Mouse (Mus musculus) liver, embryonic 16.5 days (tissue): ENCODE results near the gene Asb18. TPM values are rescaled to one million over a fixed set of nuclear protein-coding genes. Genes with fewer than 3 reads are reported as not detected.

Experiments
- ATAC-seq: fragments of 200-750 bp; cut with Nextera tagmentation; 2 replicates; pipeline ENCODE4 v1.8.0; 2017; ENCODE audit warnings: low read depth, mild to moderate bottlenecking, moderate number of reproducible peaks, moderate library complexity
- H3K27ac ChIP-seq: fragments of 300-500 bp; sonication (generic); 2 replicates; pipeline ENCODE4 v1.5.1; 2014; ENCODE audit warnings: mild to moderate bottlenecking, low read length
- H3K27me3 ChIP-seq: fragments of 300-500 bp; sonication (generic); 2 replicates; pipeline ENCODE4 v1.6.1; 2014; ENCODE audit warnings: low read depth, low read length, mixed read lengths; ENCODE audit not compliant: control insufficient read depth, insufficient read depth
- H3K36me3 ChIP-seq: fragments of 300-500 bp; sonication (generic); 2 replicates; pipeline ENCODE4 v1.6.1; 2014; ENCODE audit warnings: mild to moderate bottlenecking; ENCODE audit not compliant: control insufficient read depth, insufficient read depth
- H3K4me1 ChIP-seq: fragments of 300-500 bp; sonication (generic); 2 replicates; pipeline ENCODE4 v1.6.1; 2014; ENCODE audit warnings: low read depth, low read length, mixed read lengths; ENCODE audit not compliant: control insufficient read depth
- H3K4me2 ChIP-seq: fragments of 300-500 bp; sonication (generic); 2 replicates; pipeline ENCODE4 v1.6.1; 2014; ENCODE audit warnings: low read depth, low read length, mixed read lengths
- H3K4me3 ChIP-seq: fragments of 300-500 bp; sonication (generic); 2 replicates; pipeline ENCODE4 v1.5.1; 2014; ENCODE audit warnings: low read depth, mild to moderate bottlenecking, low read length
- H3K9ac ChIP-seq: fragments of 300-500 bp; sonication (generic); 2 replicates; pipeline ENCODE4 v1.6.1; 2014; ENCODE audit warnings: low read depth, low read length
- H3K9me3 ChIP-seq: fragments of 300-500 bp; sonication (generic); replicated peaks from 2 replicates; pipeline ENCODE4 v1.6.1; 2016; ENCODE audit warnings: low read length; ENCODE audit not compliant: control insufficient read depth
- WGBS: fragments of 180-500 bp; shearing (Covaris S2); extraction: QIAGEN DNeasy Blood & Tissue Kit; methylation state at CpG from one replicate; pipeline ENCODE4 v1.1.7; 2014; ENCODE audit not compliant: insufficient replicate concordance; 5-methylcytosine and 5-hydroxymethylcytosine counted together
- polyA plus RNA-seq: library from polyadenylated mRNA; unstranded; fragments of >200 nt; fragmentation: Nextera tagmentation; extraction: Ambion mirVana; gene quantifications from 2 replicates; pipeline ENCODE4 v1.2.1, GENCODE M21; 2015

The Asb18 gene
- polyA plus RNA-seq, 1 experiment from 2014 or later, result 0.02 TPM

DNA sequence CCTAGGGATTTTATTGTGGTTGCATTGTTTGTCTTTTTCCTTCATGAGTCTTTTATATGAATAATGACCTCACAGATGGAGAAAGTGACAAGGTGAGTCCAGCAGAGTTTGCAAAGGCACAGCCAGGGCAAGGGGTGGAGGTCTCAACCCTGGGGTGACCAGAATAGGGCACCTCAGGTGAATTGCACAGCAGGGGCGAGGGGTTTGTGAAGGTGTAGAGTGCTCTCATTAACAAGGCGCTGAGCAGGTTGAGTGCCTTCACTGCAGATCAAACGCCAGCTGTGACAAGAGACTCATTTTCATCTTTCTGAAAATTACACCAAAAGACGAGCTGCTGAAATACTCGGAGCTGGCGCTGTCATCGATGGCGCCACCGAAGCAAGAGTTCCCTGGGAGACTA lies 46.9 kb downstream of the Asb18 start:
- 16% methylated on average over 9 of the region's 9 CpGs for WGBS
- Histone ChIP-seq H3K9me3 (no peaks in the 10 kb centered on the region), H3K36me3 (no peaks in the 10 kb centered on the region), H3K27me3 (peaks cover 35% of the 10 kb centered on the region), H3K4me3 (no peak overlapping the region), H3K4me2 (no peak overlapping the region), H3K4me1 (no peaks in the 10 kb centered on the region), H3K27ac (no peak overlapping the region), H3K9ac (no peak overlapping the region)
- ATAC-seq, result no peak

DNA sequence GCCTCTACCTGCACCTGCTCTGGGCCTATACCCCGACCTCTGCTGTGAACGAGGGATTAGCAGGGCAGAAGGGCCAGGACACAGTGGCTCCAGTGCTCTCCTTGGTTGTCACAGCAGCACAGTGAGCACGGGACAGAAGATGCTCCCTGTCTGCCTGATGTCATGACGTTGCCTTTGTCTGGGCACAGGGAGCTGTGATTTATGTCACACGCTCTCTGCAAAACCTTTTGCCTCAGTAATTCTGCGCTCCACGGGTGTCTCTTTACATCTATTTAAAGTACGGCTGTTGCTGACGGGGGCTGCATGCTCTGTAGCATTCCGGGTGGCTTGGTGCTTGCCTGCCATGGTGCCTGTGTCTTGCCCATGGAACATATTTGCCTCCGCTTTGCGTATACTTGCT lies 50.0 kb downstream of the Asb18 start:
- Histone ChIP-seq H3K27me3 (peaks cover 25% of the 10 kb centered on the region), H3K4me2 (no peak overlapping the region), H3K9ac (no peak overlapping the region), H3K27ac (no peak overlapping the region), H3K36me3 (no peaks in the 10 kb centered on the region), H3K9me3 (no peaks in the 10 kb centered on the region), H3K4me1 (no peaks in the 10 kb centered on the region), H3K4me3 (no peak overlapping the region)
- no peak for ATAC-seq
- WGBS, result 66% methylated on average over 12 of the region's 12 CpGs

DNA sequence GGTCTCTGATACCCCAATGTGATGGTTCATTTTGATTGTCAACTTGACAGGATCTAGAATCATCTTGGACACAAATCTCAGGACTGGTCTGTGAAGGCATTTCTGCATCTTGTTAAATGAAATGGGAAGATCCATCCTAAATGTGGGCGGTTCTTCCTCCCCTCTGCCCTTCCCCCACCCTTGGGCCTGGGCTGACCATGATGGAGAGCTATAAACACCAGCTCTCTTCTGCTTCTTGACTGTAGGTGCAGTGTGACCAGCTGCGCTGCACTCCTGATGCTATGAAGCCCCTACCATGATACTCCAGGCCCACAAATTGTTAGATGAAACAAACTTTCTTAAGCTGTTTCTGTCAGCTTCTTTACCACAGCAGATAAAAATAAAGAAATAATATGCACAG lies 51.2 kb downstream of the Asb18 start:
- WGBS, result 59% methylated on average over 2 of the region's 2 CpGs
- H3K27ac ChIP-seq, result no peak overlapping the region
- H3K36me3 ChIP-seq, result no peaks in the 10 kb centered on the region
- peaks cover 14% of the 10 kb centered on the region for H3K27me3 ChIP-seq
- H3K4me1 ChIP-seq, result no peaks in the 10 kb centered on the region
- H3K4me2 ChIP-seq, result no peak overlapping the region
- ATAC-seq, result no peak
- no peaks in the 10 kb centered on the region for H3K9me3 ChIP-seq
- H3K9ac ChIP-seq, result no peak overlapping the region
- no peak overlapping the region for H3K4me3 ChIP-seq

DNA sequence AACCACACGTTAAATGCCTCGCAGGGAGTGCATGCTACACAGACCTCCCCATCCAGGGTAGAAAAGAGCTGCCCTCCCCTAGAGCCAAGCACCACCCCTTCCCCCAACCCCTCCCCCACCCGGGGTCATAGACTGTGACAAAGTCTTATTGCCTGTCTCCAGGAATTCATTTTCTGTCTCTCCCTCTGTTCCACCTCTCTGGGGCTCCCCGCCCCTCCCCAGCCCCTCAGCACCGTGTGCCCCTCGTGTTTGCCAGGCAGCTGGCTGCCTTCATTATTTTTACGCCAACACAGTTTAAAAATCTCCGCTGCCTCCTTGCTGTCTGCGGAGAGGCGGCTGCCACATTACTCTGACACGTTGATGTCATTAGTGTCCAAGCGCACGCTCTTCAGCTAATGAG lies 52.4 kb downstream of the Asb18 start:
- peaks cover 2% of the 10 kb centered on the region; the same call in 1 of the 2 replicates for H3K27me3 ChIP-seq
- no peak overlapping the region for H3K4me3 ChIP-seq
- ATAC-seq, result no peak
- H3K9ac ChIP-seq, result no peak overlapping the region
- H3K9me3 ChIP-seq, result no peaks in the 10 kb centered on the region
- H3K27ac ChIP-seq, result no peak overlapping the region
- H3K4me1 ChIP-seq, result no peaks in the 10 kb centered on the region
- H3K36me3 ChIP-seq, result no peaks in the 10 kb centered on the region
- no peak overlapping the region for H3K4me2 ChIP-seq
- WGBS, result 29% methylated on average over 13 of the region's 13 CpGs

GRCm38 (mm10) chr1:89959393-89959792 lies 55.1 kb downstream of the Asb18 start:
- Histone ChIP-seq H3K36me3 (no peaks in the 10 kb centered on the region), H3K27ac (no peak overlapping the region), H3K4me3 (no peak overlapping the region), H3K9ac (no peak overlapping the region), H3K27me3 (no peaks in the 10 kb centered on the region), H3K9me3 (no peaks in the 10 kb centered on the region), H3K4me2 (no peak overlapping the region), H3K4me1 (no peaks in the 10 kb centered on the region)
- ATAC-seq, result no peak
- 70% methylated on average over 4 of the region's 4 CpGs for WGBS

DNA sequence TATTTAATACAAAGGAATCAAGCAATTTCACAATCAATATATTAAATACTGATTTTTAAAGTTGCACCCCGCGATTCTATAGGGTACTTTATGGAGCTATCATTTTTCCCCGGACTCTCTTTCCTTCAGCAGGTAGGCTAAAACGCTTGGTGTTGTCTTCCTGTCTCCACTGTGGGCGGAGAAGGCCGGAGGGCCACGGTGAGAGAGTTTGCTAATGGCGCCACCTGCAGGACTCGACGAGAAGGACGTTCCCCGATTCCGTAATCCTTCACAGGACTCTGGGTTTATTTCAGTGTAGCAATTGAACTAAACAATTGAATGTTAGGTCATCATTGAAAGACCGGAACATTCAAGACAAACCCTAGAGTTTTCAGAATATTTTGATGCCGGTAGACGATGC lies 71.3 kb downstream of the Asb18 start:
- WGBS, result 2% methylated on average over 16 of the region's 16 CpGs
- peaks cover 48% of the 10 kb centered on the region for H3K27me3 ChIP-seq
- no peak overlapping the region for H3K9ac ChIP-seq
- H3K27ac ChIP-seq, result no peak overlapping the region
- no peaks in the 10 kb centered on the region for H3K36me3 ChIP-seq
- no peak for ATAC-seq
- H3K9me3 ChIP-seq, result no peaks in the 10 kb centered on the region
- no peak overlapping the region for H3K4me3 ChIP-seq
- no peak overlapping the region for H3K4me2 ChIP-seq
- H3K4me1 ChIP-seq, result peaks cover 2% of the 10 kb centered on the region; the same call in 1 of the 2 replicates

- ATAC-seq, result no peak
- no peak overlapping the region for H3K9ac ChIP-seq
- H3K27me3 ChIP-seq, result peaks cover 54% of the 10 kb centered on the region
- no peak overlapping the region for H3K4me3 ChIP-seq
- no peaks in the 10 kb centered on the region for H3K9me3 ChIP-seq
- peaks cover 2% of the 10 kb centered on the region; the same call in 1 of the 2 replicates for H3K4me1 ChIP-seq
- H3K4me2 ChIP-seq, result no peak overlapping the region
- H3K36me3 ChIP-seq, result no peaks in the 10 kb centered on the region
- H3K27ac ChIP-seq, result no peak overlapping the region
- 8% methylated on average over 15 of the region's 15 CpGs for WGBS
Measured at GRCm38 (mm10) chr1:89942395-89942976, 72.0 kb downstream of the Asb18 start.

DNA sequence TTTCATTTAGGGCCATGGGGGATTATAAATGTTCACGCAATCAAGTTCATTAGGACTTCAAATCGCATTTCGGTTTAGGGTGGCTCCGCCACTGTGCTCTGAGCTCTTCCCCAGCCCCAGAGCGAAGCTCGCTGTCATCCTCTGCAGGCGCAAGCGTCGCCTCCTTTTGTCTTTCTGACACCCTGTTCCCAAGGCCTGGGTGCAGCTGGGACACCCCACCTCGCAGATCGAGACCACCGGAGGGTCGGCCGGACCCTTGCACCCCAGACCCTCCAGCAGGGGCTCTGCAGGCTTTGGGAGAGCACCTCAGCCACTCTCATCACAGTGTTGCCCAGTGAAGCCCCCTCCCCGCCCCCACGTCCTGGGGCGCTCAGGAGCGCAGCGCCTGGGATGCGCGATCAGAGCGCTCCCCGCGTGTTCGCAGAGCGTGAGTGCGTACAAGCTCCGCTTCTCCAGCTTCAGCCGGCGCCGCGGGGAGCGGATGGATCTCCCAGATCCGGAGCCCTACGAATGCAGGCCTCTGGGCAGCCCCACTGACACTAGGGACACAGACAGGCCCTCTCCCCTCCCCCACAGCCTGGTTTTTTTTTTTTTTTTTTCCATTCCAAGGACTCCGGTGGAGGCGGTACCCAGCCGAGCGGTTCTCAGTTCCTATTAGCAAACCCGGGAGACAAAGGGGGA lies 72.6 kb downstream of the Asb18 start:
- Histone ChIP-seq H3K4me3 (no peak overlapping the region), H3K36me3 (no peaks in the 10 kb centered on the region)

GRCm38 (mm10) chr1:89940961-89941524 lies 73.4 kb downstream of the Asb18 start:
- H3K4me3 ChIP-seq, result no peak overlapping the region
- H3K4me1 ChIP-seq, result peaks cover 2% of the 10 kb centered on the region; the same call in 1 of the 2 replicates
- no peak overlapping the region for H3K9ac ChIP-seq
- H3K9me3 ChIP-seq, result no peaks in the 10 kb centered on the region
- H3K4me2 ChIP-seq, result no peak overlapping the region
- H3K27ac ChIP-seq, result no peak overlapping the region
- H3K27me3 ChIP-seq, result peaks cover 66% of the 10 kb centered on the region
- no peak for ATAC-seq
- no peaks in the 10 kb centered on the region for H3K36me3 ChIP-seq
- WGBS, result 15% methylated on average over 15 of the region's 15 CpGs

More for the DNA sequence above, 72.6 kb downstream of the Asb18 start:
- ATAC-seq, result no peak
- Histone ChIP-seq H3K4me1 (peaks cover 2% of the 10 kb centered on the region; the same call in 1 of the 2 replicates), H3K9me3 (no peaks in the 10 kb centered on the region), H3K27me3 (peaks cover 58% of the 10 kb centered on the region), H3K4me2 (0 out of 2 replicates have a peak overlapping the region, but pooled peaks have one; percentile 24), H3K27ac (no peak overlapping the region), H3K9ac (no peak overlapping the region)
- WGBS, result 3% methylated on average over 40 of the region's 40 CpGs
